Mouse (Mus musculus) CH12.LX (cell line): ENCODE results near the gene Ccdc71l. TPM values are rescaled to one million over a fixed set of nuclear protein-coding genes. Genes with fewer than 3 reads are reported as not detected.

Experiments
- DNase-seq: peaks from one replicate; pipeline ENCODE4 v3.0.0-alpha.2; 2013; ENCODE audit errors: extremely low read depth
- H3K27ac ChIP-seq: 2 replicates; pipeline ENCODE4 v1.5.1; 2012; ENCODE audit warnings: low read depth, mild to moderate bottlenecking, control low read depth, moderate library complexity; ENCODE audit not compliant: insufficient read depth
- H3K27me3 ChIP-seq: replicated peaks from 2 replicates; pipeline ENCODE3; 2012; ENCODE audit warnings: inconsistent platforms
- H3K36me3 ChIP-seq, 2 experiments: replicated peaks in 1 of 2; 2 replicates each; pipeline versions ENCODE3 to v1.6.1; 2012; ENCODE audit warnings: inconsistent platforms in 1 of 2, low read length in 1 of 2, mild to moderate bottlenecking in 1 of 2, mixed read lengths in 1 of 2, moderate library complexity in 1 of 2; ENCODE audit not compliant: control insufficient read depth in 1 of 2, insufficient read depth in 1 of 2
- H3K4me1 ChIP-seq, 2 experiments: 2 replicates each; pipeline ENCODE4 v1.6.1; 2012; ENCODE audit warnings: inconsistent platforms in 1 of 2, moderate library complexity in 1 of 2; ENCODE audit not compliant: insufficient read depth in 2 of 2, control insufficient read depth in 1 of 2
- H3K4me2 ChIP-seq: 2 replicates; pipeline ENCODE4 v1.6.1; 2012; ENCODE audit warnings: low read depth, mild to moderate bottlenecking, control low read depth; ENCODE audit not compliant: poor library complexity, insufficient read depth, severe bottlenecking
- H3K4me3 ChIP-seq, 3 experiments: fragments of 150-350 bp in 1 of 3; sonication (generic) in 1 of 3; replicated peaks in 1 of 3; 2 replicates each; pipeline versions ENCODE3 to v1.5.1; 2011 to 2012; ENCODE audit warnings: low read depth in 2 of 3, low read length in 2 of 3, mild to moderate bottlenecking in 2 of 3, moderate library complexity in 2 of 3, control low read depth in 1 of 3, improper control_type of control experiment in 1 of 3, inconsistent platforms in 1 of 3, mixed read lengths in 1 of 3; ENCODE audit not compliant: poor library complexity in 1 of 3
- H3K79me2 ChIP-seq: replicated peaks from 2 replicates; pipeline ENCODE4 v1.6.1; 2012; ENCODE audit warnings: mild to moderate bottlenecking, moderate library complexity; ENCODE audit not compliant: control insufficient read depth, poor library complexity, insufficient read depth, severe bottlenecking; ENCODE audit errors: extremely low read depth
- H3K9ac ChIP-seq: 2 replicates; pipeline ENCODE4 v1.6.1; 2012; ENCODE audit warnings: low read depth, mild to moderate bottlenecking, control low read depth, moderate library complexity; ENCODE audit not compliant: insufficient read depth
- H3K9me3 ChIP-seq: replicated peaks from 2 replicates; pipeline ENCODE3; 2012; ENCODE audit warnings: low read length, inconsistent platforms, mixed read lengths
- BHLHE40 ChIP-seq: IDR thresholded peaks from 2 replicates; pipeline ENCODE4 v1.6.1; 2011; ENCODE audit warnings: mild to moderate bottlenecking, low read depth, low read length, improper control_type of control experiment
- CHD1 ChIP-seq: IDR thresholded peaks from 2 replicates; pipeline ENCODE4 v1.6.1; 2012; ENCODE audit warnings: low read depth, low read length, improper control_type of control experiment, inconsistent platforms
- CHD2 ChIP-seq: IDR thresholded peaks from 2 replicates; pipeline ENCODE4 v1.6.1; 2011; ENCODE audit warnings: low read length, improper control_type of control experiment
- CTCF ChIP-seq, 2 experiments: IDR thresholded peaks in 1 of 2; conservative IDR thresholded peaks in 1 of 2; 2 replicates each; pipeline ENCODE4 v1.5.1; 2011 to 2012; ENCODE audit warnings: low read depth in 2 of 2, low read length in 2 of 2, improper control_type of control experiment in 1 of 2, inconsistent platforms in 1 of 2, mild to moderate bottlenecking in 1 of 2, moderate library complexity in 1 of 2
- E2F4 ChIP-seq: IDR thresholded peaks from 2 replicates; pipeline ENCODE4 v1.6.1; 2011; ENCODE audit warnings: low read depth, low read length, improper control_type of control experiment; ENCODE audit not compliant: insufficient replicate concordance
- ELF1 ChIP-seq: IDR thresholded peaks from 2 replicates; pipeline ENCODE4 v1.6.1; 2014; ENCODE audit warnings: low read depth, mild to moderate bottlenecking, inconsistent platforms, low read length, improper control_type of control experiment
- EP300 ChIP-seq: IDR thresholded peaks from 2 replicates; pipeline ENCODE4 v1.6.1; 2011; ENCODE audit warnings: low read length, improper control_type of control experiment
- ETS1 ChIP-seq: conservative IDR thresholded peaks from 2 replicates; pipeline ENCODE4 v1.6.1; 2012; ENCODE audit warnings: low read depth, mild to moderate bottlenecking, inconsistent platforms, low read length, improper control_type of control experiment, moderate library complexity
- GABPA ChIP-seq: IDR thresholded peaks from 2 replicates; pipeline ENCODE4 v1.6.1; 2012; ENCODE audit warnings: low read depth, low read length, improper control_type of control experiment, inconsistent platforms; ENCODE audit not compliant: insufficient replicate concordance
- HCFC1 ChIP-seq: IDR thresholded peaks from 2 replicates; pipeline ENCODE4 v1.6.1; 2012; ENCODE audit warnings: low read depth, mild to moderate bottlenecking, inconsistent platforms, low read length, improper control_type of control experiment
- IRF4 ChIP-seq: IDR thresholded peaks from 2 replicates; pipeline ENCODE4 v1.6.1; 2014; ENCODE audit warnings: low read depth, mild to moderate bottlenecking, inconsistent platforms, low read length, improper control_type of control experiment
- JUN ChIP-seq: IDR thresholded peaks from 2 replicates; pipeline ENCODE4 v1.6.1; 2011; ENCODE audit warnings: low read depth, mild to moderate bottlenecking, low read length, improper control_type of control experiment, moderate library complexity; ENCODE audit not compliant: insufficient read depth
- JUND ChIP-seq: conservative IDR thresholded peaks from 2 replicates; pipeline ENCODE4 v1.6.1; 2011; ENCODE audit warnings: low read depth, low read length, improper control_type of control experiment
- KAT2A ChIP-seq: IDR thresholded peaks from 2 replicates; pipeline ENCODE4 v1.6.1; 2012; ENCODE audit warnings: low read length, improper control_type of control experiment, inconsistent platforms; ENCODE audit not compliant: insufficient replicate concordance
- MAFK ChIP-seq: IDR thresholded peaks from 2 replicates; pipeline ENCODE4 v1.6.1; 2011; ENCODE audit warnings: low read length, improper control_type of control experiment; ENCODE audit not compliant: insufficient replicate concordance
- MAX ChIP-seq: IDR thresholded peaks from 2 replicates; pipeline ENCODE4 v1.6.1; 2011; ENCODE audit warnings: low read length, improper control_type of control experiment
- MAZ ChIP-seq: IDR thresholded peaks from 2 replicates; pipeline ENCODE4 v1.6.1; 2012; ENCODE audit warnings: low read depth, mild to moderate bottlenecking, inconsistent platforms, low read length, improper control_type of control experiment, moderate library complexity
- MEF2A ChIP-seq: IDR thresholded peaks from 2 replicates; pipeline ENCODE4 v1.6.1; 2014; ENCODE audit warnings: low read depth, mild to moderate bottlenecking, inconsistent platforms, low read length, improper control_type of control experiment, borderline replicate concordance
- MXI1 ChIP-seq: IDR thresholded peaks from 2 replicates; pipeline ENCODE4 v1.6.1; 2011; ENCODE audit warnings: mild to moderate bottlenecking, low read depth, low read length, improper control_type of control experiment
- MYC ChIP-seq: IDR thresholded peaks from 2 replicates; pipeline ENCODE4 v1.6.1; 2011; ENCODE audit warnings: low read depth, mild to moderate bottlenecking, improper control_type of control experiment, low read length
- NELFE ChIP-seq: IDR thresholded peaks from 2 replicates; pipeline ENCODE4 v1.6.1; 2011; ENCODE audit warnings: low read depth, low read length, improper control_type of control experiment
- NRF1 ChIP-seq: IDR thresholded peaks from 2 replicates; pipeline ENCODE4 v1.6.1; 2014; ENCODE audit warnings: low read depth, mild to moderate bottlenecking, inconsistent platforms, low read length, improper control_type of control experiment, moderate library complexity
- PAX5 ChIP-seq: IDR thresholded peaks from 2 replicates; pipeline ENCODE4 v1.6.1; 2012; ENCODE audit warnings: low read length, inconsistent platforms, mixed read lengths
- POLR2A ChIP-seq: IDR thresholded peaks from 2 replicates; pipeline ENCODE4 v1.6.1; 2011; ENCODE audit warnings: low read depth, mild to moderate bottlenecking, improper control_type of control experiment, low read length
- POLR2AphosphoS2 ChIP-seq: IDR thresholded peaks from 2 replicates; pipeline ENCODE4 v1.6.1; 2011; ENCODE audit warnings: low read depth, low read length, improper control_type of control experiment
- RAD21 ChIP-seq: IDR thresholded peaks from 2 replicates; pipeline ENCODE4 v1.6.1; 2011; ENCODE audit warnings: low read depth, mild to moderate bottlenecking, low read length, improper control_type of control experiment, moderate library complexity
- RCOR1 ChIP-seq: conservative IDR thresholded peaks from 2 replicates; pipeline ENCODE4 v1.6.1; 2012; ENCODE audit warnings: low read depth, mild to moderate bottlenecking, inconsistent platforms, low read length, improper control_type of control experiment
- SIN3A ChIP-seq: IDR thresholded peaks from 2 replicates; pipeline ENCODE4 v1.6.1; 2012; ENCODE audit warnings: low read length, improper control_type of control experiment, inconsistent platforms
- SMC3 ChIP-seq: IDR thresholded peaks from 2 replicates; pipeline ENCODE4 v1.6.1; 2011; ENCODE audit warnings: low read depth, low read length, improper control_type of control experiment
- TBP ChIP-seq: conservative IDR thresholded peaks from 2 replicates; pipeline ENCODE4 v1.6.1; 2011; ENCODE audit warnings: low read depth, low read length, improper control_type of control experiment
- TCF12 ChIP-seq: IDR thresholded peaks from 2 replicates; pipeline ENCODE4 v1.6.1; 2014; ENCODE audit warnings: low read depth, mild to moderate bottlenecking, inconsistent platforms, low read length, improper control_type of control experiment
- UBTF ChIP-seq: IDR thresholded peaks from 2 replicates; pipeline ENCODE4 v1.6.1; 2012; ENCODE audit warnings: low read depth, mild to moderate bottlenecking, inconsistent platforms, low read length, improper control_type of control experiment, moderate library complexity
- USF1 ChIP-seq: IDR thresholded peaks from 2 replicates; pipeline ENCODE4 v1.6.1; 2014; ENCODE audit warnings: low read depth, mild to moderate bottlenecking, inconsistent platforms, low read length, improper control_type of control experiment
- USF2 ChIP-seq: conservative IDR thresholded peaks from 2 replicates; pipeline ENCODE4 v1.6.1; 2011; ENCODE audit warnings: low read depth, low read length, improper control_type of control experiment
- ZC3H11A ChIP-seq: IDR thresholded peaks from 2 replicates; pipeline ENCODE4 v1.6.1; 2012; ENCODE audit warnings: low read depth, mild to moderate bottlenecking, inconsistent platforms, low read length, improper control_type of control experiment
- ZKSCAN1 ChIP-seq: IDR thresholded peaks from 2 replicates; pipeline ENCODE4 v1.6.1; 2012; ENCODE audit warnings: low read depth, inconsistent platforms, low read length, improper control_type of control experiment, borderline replicate concordance
- ZMIZ1 ChIP-seq: IDR thresholded peaks from 2 replicates; pipeline ENCODE4 v1.6.1; 2012; ENCODE audit warnings: low read depth, mild to moderate bottlenecking, inconsistent platforms, low read length, improper control_type of control experiment
- ZNF384 ChIP-seq: IDR thresholded peaks from 2 replicates; pipeline ENCODE4 v1.6.1; 2012; ENCODE audit warnings: low read depth, low read length, improper control_type of control experiment, inconsistent platforms
- dilution Hi-C: fragments of 300-500 bp; cut with MboI; formaldehyde crosslinking; loops from 2 replicates; pipeline ENCODE4 v1.14.3; 2020; ENCODE audit warnings: low sequenced_read_pairs; ENCODE audit not compliant: extremely low pct_unique_long_range_greater_than_20kb, extremely low pct_ligation_motif_present
- in situ Hi-C: fragments of 300-500 bp; cut with MboI; formaldehyde crosslinking; loops from 3 replicates; pipeline ENCODE4 v1.14.3; 2019; ENCODE audit warnings: low sequenced_read_pairs, low pct_ligation_motif_present, low pct_unique_long_range_greater_than_20kb, mixed read lengths
- polyA plus RNA-seq: library from polyadenylated mRNA; unstranded; fragments of >175 nt; gene quantifications from 2 replicates; pipeline ENCODE4 v1.2.1, GENCODE M21; 2012; ENCODE audit warnings: low read depth; ENCODE audit not compliant: insufficient read length
- total RNA-seq, 2 experiments: library from RNA; depleted of rRNA; stranded (reverse); fragments of 300-350 nt in 1 of 2; fragments of >200 nt in 1 of 2; gene quantifications; 2 replicates each; pipeline ENCODE4 v1.2.3; 2012 to 2014

Ccdc71l gene
- total RNA-seq (2012; rRNA removed), result 10.9 and 11.2 TPM in 2 replicates
- 22.6 and 23.7 TPM in 2 replicates for total RNA-seq (2014; rRNA removed)
- polyA plus RNA-seq, result 11.9 and 12.2 TPM in 2 replicates

- H3K9me3 ChIP-seq, result no peaks in the 10 kb centered on the region
- peak within 1 kb of the TSS; percentile 88 for H3K9ac ChIP-seq
- peaks cover 3 to 22% of the 10 kb centered on the region in 2 experiments; a peak in 3 of 4 replicates for H3K4me1 ChIP-seq
- peak within 1 kb of the TSS; percentile 2; the same call in 1 of the 2 replicates for H3K4me2 ChIP-seq
- H3K36me3 ChIP-seq, result peaks cover 0 to 4% of the 10 kb centered on the region in 2 experiments
- DNase-seq, result peak; percentile 94
- H3K79me2 ChIP-seq, result peaks cover 21% of the 10 kb centered on the region
- H3K4me3 ChIP-seq, result peak within 1 kb of the TSS; percentile 75 to 92 (median 84)
- in situ Hi-C loops, result loop anchor here (5.0 kb wide), 1 partner anchor 81 kb away; no protein-coding TSS in a partner anchor
- dilution Hi-C loops, result no loop called here
- peak within 1 kb of the TSS; percentile 72 for H3K27ac ChIP-seq
- peak; percentile 49; the same call in 1 of the 2 replicates for TF ChIP-seq CHD2
- TF ChIP-seq SMC3, result no peak
- no peak for TF ChIP-seq POLR2AphosphoS2
- no peak for TF ChIP-seq TBP
- no peak for TF ChIP-seq ZC3H11A
- TF ChIP-seq UBTF, result peak; percentile 37
- TF ChIP-seq USF2, result no peak
- TF ChIP-seq KAT2A, result no peak
- no peak for TF ChIP-seq MAX
- TF ChIP-seq GABPA, result no peak
- no peak for TF ChIP-seq ZNF384
- TF ChIP-seq EP300, result no peak
- 0 out of 2 replicates have a peak, but pooled peaks have one; percentile 9 for TF ChIP-seq IRF4
- TF ChIP-seq E2F4, result no peak
- peak; percentile 75 for TF ChIP-seq POLR2A
- TF ChIP-seq USF1, result no peak
- TF ChIP-seq MEF2A, result 0 out of 2 replicates have a peak, but pooled peaks have one; percentile 22
- no peak; the same call in 1 of the 2 replicates for TF ChIP-seq MXI1
- no peak for TF ChIP-seq ETS1
- TF ChIP-seq NRF1, result peak; percentile 42; the same call in 1 of the 2 replicates
- no peak for TF ChIP-seq CTCF (conservative IDR thresholded peaks at IDR 0.05 in 1 of 2, IDR thresholded peaks at IDR 0.05 in 1 of 2; ENCODE audit: low read depth in 2 of 2, low read length in 2 of 2)
- peak; percentile 48; the same call in 1 of the 2 replicates for TF ChIP-seq SIN3A
- TF ChIP-seq ZMIZ1, result peak; percentile 55; the same call in 1 of the 2 replicates
- TF ChIP-seq NELFE, result peak; percentile 66; the same call in 1 of the 2 replicates
- peak; percentile 57 for TF ChIP-seq HCFC1
- TF ChIP-seq ELF1, result peak; percentile 82
- TF ChIP-seq MAZ, result peak; percentile 70
- no peak for TF ChIP-seq MYC
- TF ChIP-seq CHD1, result no peak
- 0 out of 2 replicates have a peak, but pooled peaks have one; percentile 29 for TF ChIP-seq TCF12
- TF ChIP-seq BHLHE40, result no peak
- TF ChIP-seq PAX5, result no peak
- TF ChIP-seq ZKSCAN1, result no peak
- TF ChIP-seq MAFK, result no peak
- no peak for TF ChIP-seq RAD21
- no peak for TF ChIP-seq JUN
- no peak for TF ChIP-seq RCOR1
- no peak for TF ChIP-seq JUND
- no peaks in the 10 kb centered on the region for H3K27me3 ChIP-seq
Observed at GRCm38 (mm10) chr12:32378528-32379295, at the start of gene Ccdc71l. Gene Ccdc71l (plus strand): TSS chr12:32378704.
